Mouse (Mus musculus) 3134 (cell line): ENCODE measurements around the gene Olfr313.
A peak's percentile ranks its signal among the peaks of the same experiment; 100 is the strongest.
"Not testable (repeated sequence)": the region's sequence is repeated elsewhere in the genome, so short reads cannot be mapped to it uniquely, and the experiment has no call there.

Experiments used
- DNase-seq: peaks from one replicate; pipeline ENCODE4 v3.0.0-alpha.2; 2011; ENCODE audit warnings: low spot score; ENCODE audit not compliant: insufficient read length; ENCODE audit errors: extremely low read depth

Olfr313 gene

GRCm38 (mm10) chr11:58814700-58815099, at the start of gene Olfr313:
TSS of gene Olfr313 (plus strand) at chr11:58815000.
- DNase-seq: not testable (repeated sequence)

GRCm38 (mm10) chr11:58772888-58773287, 41.9 kb upstream of the Olfr313 start, which contains the start of gene Olfr315:
TSS of gene Olfr315 (plus strand) at chr11:58773188.
- no peak for DNase-seq

- no peak for DNase-seq
Observed at GRCm38 (mm10) chr11:58782480-58783089, 32.2 kb upstream of the Olfr313 start, which contains the start of gene Olfr314. TSS of gene Olfr314 (plus strand) at chr11:58782952.

GRCm38 (mm10) chr11:58784182-58784581, 30.6 kb upstream of the Olfr313 start:
- no peak for DNase-seq

GRCm38 (mm10) chr11:58787651-58788050, 27.1 kb upstream of the Olfr313 start:
- no peak for DNase-seq

- DNase-seq: no peak
Observed at GRCm38 (mm10) chr11:58788346-58788745, 26.5 kb upstream of the Olfr313 start.

- no peak for DNase-seq
Observed at GRCm38 (mm10) chr11:58789532-58789931, 25.3 kb upstream of the Olfr313 start.

GRCm38 (mm10) chr11:58790053-58790452, 24.7 kb upstream of the Olfr313 start:
- no peak for DNase-seq

- peak; percentile 48 for DNase-seq
Observed at GRCm38 (mm10) chr11:58790646-58791045, 24.2 kb upstream of the Olfr313 start.

GRCm38 (mm10) chr11:58795856-58796255, 18.9 kb upstream of the Olfr313 start:
- DNase-seq: no peak

- DNase-seq: no peak
Observed at GRCm38 (mm10) chr11:58796850-58797249, 17.9 kb upstream of the Olfr313 start.

- no peak for DNase-seq
Observed at GRCm38 (mm10) chr11:58799747-58800146, 15.1 kb upstream of the Olfr313 start.

GRCm38 (mm10) chr11:58801558-58802228, 13.1 kb upstream of the Olfr313 start, which contains the start of gene Fam183b:
TSS of gene Fam183b (minus strand) at chr11:58801960.
- DNase-seq: no peak

GRCm38 (mm10) chr11:58803871-58804270, 10.9 kb upstream of the Olfr313 start:
- DNase-seq: no peak

GRCm38 (mm10) chr11:58804393-58804792, 10.4 kb upstream of the Olfr313 start:
- no peak for DNase-seq

GRCm38 (mm10) chr11:58812001-58812400, 2.8 kb upstream of the Olfr313 start:
- no peak for DNase-seq

- no peak for DNase-seq
Observed at GRCm38 (mm10) chr11:58815676-58816075, 876 bp downstream of the Olfr313 start.

GRCm38 (mm10) chr11:58828937-58829336, 14.1 kb downstream of the Olfr313 start, which contains the start of gene Olfr312:
TSS of gene Olfr312 (plus strand) at chr11:58829237.
- not testable (repeated sequence) for DNase-seq

- DNase-seq: no peak
Observed at GRCm38 (mm10) chr11:58829764-58830163, 15.0 kb downstream of the Olfr313 start.

GRCm38 (mm10) chr11:58832541-58832940, 17.7 kb downstream of the Olfr313 start:
- DNase-seq: not testable (repeated sequence)

- DNase-seq: not testable (repeated sequence)
Observed at GRCm38 (mm10) chr11:58838951-58839350, 24.2 kb downstream of the Olfr313 start, which contains the start of gene Olfr311. TSS of gene Olfr311 (plus strand) at chr11:58839251.
